Mouse (Mus musculus) forebrain, postnatal 0 days (tissue): ENCODE data around the gene Sfn. TPM values are rescaled to one million over a fixed set of nuclear protein-coding genes. Genes with fewer than 3 reads are reported as not detected.

ENCODE experiments used
- ATAC-seq: fragments of 200-750 bp; cut with Nextera tagmentation; 2 replicates; pipeline ENCODE4 v1.8.0; 2017; ENCODE audit warnings: mild to moderate bottlenecking, moderate library complexity
- DNase-seq: peaks from one replicate; pipeline ENCODE4 v3.0.0-alpha.2; 2015
- H3K27ac ChIP-seq: fragments of 300-500 bp; sonication (generic); 2 replicates; pipeline ENCODE4 v1.5.1; 2014; ENCODE audit warnings: low read depth, mild to moderate bottlenecking, antibody characterized with exemption, low read length, moderate library complexity, mixed read lengths
- H3K27me3 ChIP-seq: fragments of 300-500 bp; sonication (generic); 2 replicates; pipeline ENCODE4 v1.6.1; 2014; ENCODE audit warnings: mild to moderate bottlenecking, low read length, mixed read lengths; ENCODE audit not compliant: insufficient read depth
- H3K36me3 ChIP-seq: fragments of 300-500 bp; sonication (generic); 2 replicates; pipeline ENCODE4 v1.6.1; 2014; ENCODE audit warnings: mild to moderate bottlenecking, moderate library complexity; ENCODE audit not compliant: insufficient read depth
- H3K4me1 ChIP-seq: fragments of 300-500 bp; sonication (generic); 2 replicates; pipeline ENCODE4 v1.6.1; 2014; ENCODE audit warnings: antibody characterized with exemption; ENCODE audit not compliant: insufficient read depth
- H3K4me2 ChIP-seq: fragments of 300-500 bp; sonication (generic); 2 replicates; pipeline ENCODE4 v1.6.1; 2014; ENCODE audit warnings: low read depth, mild to moderate bottlenecking, moderate library complexity
- H3K4me3 ChIP-seq: fragments of 300-500 bp; sonication (generic); 2 replicates; pipeline ENCODE4 v1.5.1; 2014; ENCODE audit warnings: low read depth, low read length, mixed read lengths
- H3K9ac ChIP-seq: fragments of 300-500 bp; sonication (generic); 2 replicates; pipeline ENCODE4 v1.6.1; 2014; ENCODE audit warnings: mild to moderate bottlenecking
- H3K9me3 ChIP-seq: fragments of 300-500 bp; sonication (generic); 2 replicates; pipeline ENCODE4 v1.6.1; 2016; ENCODE audit warnings: low read length
- CTCF ChIP-seq: sonication (generic); IDR thresholded peaks from 2 replicates; pipeline ENCODE4 v1.5.1; 2016; ENCODE audit warnings: antibody characterized with exemption, control low read depth, low read depth
- WGBS: fragments of 180-500 bp; shearing (Covaris S2); extraction: QIAGEN DNeasy Blood & Tissue Kit; methylation state at CpG from one replicate; pipeline ENCODE4 v1.1.7; 2014; 5-methylcytosine and 5-hydroxymethylcytosine counted together
- polyA plus RNA-seq: library from polyadenylated mRNA; unstranded; fragments of >200 nt; fragmentation: Nextera tagmentation; extraction: Ambion mirVana; gene quantifications from 2 replicates; pipeline ENCODE4 v1.2.1, GENCODE M21; 2015
- total RNA-seq: library from RNA; depleted of rRNA; stranded (reverse); fragments of >200 nt; gene quantifications from 2 replicates; pipeline ENCODE4 v1.2.3, GENCODE M21; 2014

Gene Sfn
- total and polyA plus RNA-seq, 2 experiments from 2014 or later: 0.88 to 3.2 TPM

- H3K4me1 ChIP-seq: no peaks in the 10 kb centered on the region
- WGBS: 18% methylated on average over 9 of the region's 9 CpGs
- no peak overlapping the region for H3K9ac ChIP-seq
- peak overlapping the region; percentile 33; the same call in 1 of the 2 replicates for H3K4me3 ChIP-seq
- peak overlapping the region; percentile 67 for H3K4me2 ChIP-seq
- no peaks in the 10 kb centered on the region for H3K9me3 ChIP-seq
- DNase-seq (no peak), ATAC-seq (no peak)
- TF ChIP-seq CTCF: no peak
- H3K27ac ChIP-seq: no peak overlapping the region
- peaks cover 12% of the 10 kb centered on the region for H3K36me3 ChIP-seq
- peaks cover 32% of the 10 kb centered on the region for H3K27me3 ChIP-seq
Measured at GRCm38 (mm10) chr4:133600306-133600705, 1.7 kb downstream of the Sfn start.

GRCm38 (mm10) chr4:133599571-133600073 is 2.3 kb downstream of the Sfn start:
- peaks cover 32% of the 10 kb centered on the region for H3K27me3 ChIP-seq
- ATAC-seq: peak; percentile 97
- peak overlapping the region; percentile 33 for H3K4me3 ChIP-seq
- peak; percentile 63 for DNase-seq
- H3K4me1 ChIP-seq: no peaks in the 10 kb centered on the region
- H3K4me2 ChIP-seq: peak overlapping the region; percentile 67
- peaks cover 11% of the 10 kb centered on the region for H3K36me3 ChIP-seq
- under 1% methylated on average over 48 of the region's 50 CpGs for WGBS
- no peaks in the 10 kb centered on the region for H3K9me3 ChIP-seq
- no peak for TF ChIP-seq CTCF
- no peak overlapping the region for H3K9ac ChIP-seq
- H3K27ac ChIP-seq: no peak overlapping the region

- Histone ChIP-seq H3K27ac (no peak overlapping the region), H3K27me3 (peaks cover 32% of the 10 kb centered on the region), H3K9ac (no peak overlapping the region), H3K4me2 (peak overlapping the region; percentile 67), H3K9me3 (no peaks in the 10 kb centered on the region), H3K4me1 (no peaks in the 10 kb centered on the region), H3K36me3 (peaks cover 9% of the 10 kb centered on the region), H3K4me3 (peak overlapping the region; percentile 33)
- no peak for TF ChIP-seq CTCF
- ATAC-seq (no peak), DNase-seq (no peak)
- 25% methylated on average over 7 of the region's 7 CpGs for WGBS
Measured at GRCm38 (mm10) chr4:133599116-133599515, 2.9 kb downstream of the Sfn start.

- Histone ChIP-seq H3K4me1 (no peaks in the 10 kb centered on the region), H3K9ac (no peak overlapping the region), H3K4me3 (no peak overlapping the region), H3K9me3 (no peaks in the 10 kb centered on the region), H3K4me2 (no peak overlapping the region), H3K27ac (no peak overlapping the region), H3K36me3 (peaks cover 4% of the 10 kb centered on the region), H3K27me3 (peaks cover 32% of the 10 kb centered on the region)
- no peak for TF ChIP-seq CTCF
- ATAC-seq (no peak), DNase-seq (no peak)
- WGBS: 49% methylated on average over 4 of the region's 4 CpGs
Measured at GRCm38 (mm10) chr4:133598616-133599015, 3.4 kb downstream of the Sfn start.

GRCm38 (mm10) chr4:133596084-133596483 is 5.9 kb downstream of the Sfn start:
- no peak for DNase-seq
- Histone ChIP-seq H3K27ac (no peak overlapping the region), H3K4me1 (no peaks in the 10 kb centered on the region), H3K4me3 (no peak overlapping the region), H3K4me2 (no peak overlapping the region), H3K36me3 (peaks cover 7% of the 10 kb centered on the region), H3K9me3 (no peaks in the 10 kb centered on the region), H3K9ac (no peak overlapping the region), H3K27me3 (peaks cover 22% of the 10 kb centered on the region)
- no peak for ATAC-seq
- TF ChIP-seq CTCF: no peak
- WGBS: 85% methylated on average over 6 of the region's 6 CpGs

GRCm38 (mm10) chr4:133595538-133595937 is 6.4 kb downstream of the Sfn start:
- DNase-seq (no peak), ATAC-seq (no peak)
- Histone ChIP-seq H3K9me3 (no peaks in the 10 kb centered on the region), H3K27ac (no peak overlapping the region), H3K36me3 (peaks cover 12% of the 10 kb centered on the region), H3K4me2 (no peak overlapping the region), H3K27me3 (peaks cover 22% of the 10 kb centered on the region), H3K4me3 (no peak overlapping the region), H3K9ac (no peak overlapping the region), H3K4me1 (no peaks in the 10 kb centered on the region)
- TF ChIP-seq CTCF: no peak
- 80% methylated on average over 7 of the region's 7 CpGs for whole genome bisulfite sequencing

- ATAC-seq (peak; percentile 61), DNase-seq (peak; percentile 82)
- WGBS: 33% methylated on average over 7 of the region's 7 CpGs
- Histone ChIP-seq H3K36me3 (peaks cover 39% of the 10 kb centered on the region), H3K27ac (no peak overlapping the region), H3K9me3 (no peaks in the 10 kb centered on the region), H3K4me3 (no peak overlapping the region), H3K27me3 (no peaks in the 10 kb centered on the region), H3K4me2 (no peak overlapping the region), H3K9ac (no peak overlapping the region), H3K4me1 (no peaks in the 10 kb centered on the region)
- TF ChIP-seq CTCF: peak; percentile 97
Measured at GRCm38 (mm10) chr4:133592570-133592969, 9.4 kb downstream of the Sfn start.
